Mouse (Mus musculus): ENCODE results near the gene Prr5. TPM values are rescaled to one million over a fixed set of nuclear protein-coding genes. Genes with fewer than 3 reads are reported as not detected.

Gene Prr5
- 1 to 10 TPM in 1 of 2 experiments, under 1 TPM in 1; 0.56 to 1.3 TPM for total RNA-seq (2023)

DNA sequence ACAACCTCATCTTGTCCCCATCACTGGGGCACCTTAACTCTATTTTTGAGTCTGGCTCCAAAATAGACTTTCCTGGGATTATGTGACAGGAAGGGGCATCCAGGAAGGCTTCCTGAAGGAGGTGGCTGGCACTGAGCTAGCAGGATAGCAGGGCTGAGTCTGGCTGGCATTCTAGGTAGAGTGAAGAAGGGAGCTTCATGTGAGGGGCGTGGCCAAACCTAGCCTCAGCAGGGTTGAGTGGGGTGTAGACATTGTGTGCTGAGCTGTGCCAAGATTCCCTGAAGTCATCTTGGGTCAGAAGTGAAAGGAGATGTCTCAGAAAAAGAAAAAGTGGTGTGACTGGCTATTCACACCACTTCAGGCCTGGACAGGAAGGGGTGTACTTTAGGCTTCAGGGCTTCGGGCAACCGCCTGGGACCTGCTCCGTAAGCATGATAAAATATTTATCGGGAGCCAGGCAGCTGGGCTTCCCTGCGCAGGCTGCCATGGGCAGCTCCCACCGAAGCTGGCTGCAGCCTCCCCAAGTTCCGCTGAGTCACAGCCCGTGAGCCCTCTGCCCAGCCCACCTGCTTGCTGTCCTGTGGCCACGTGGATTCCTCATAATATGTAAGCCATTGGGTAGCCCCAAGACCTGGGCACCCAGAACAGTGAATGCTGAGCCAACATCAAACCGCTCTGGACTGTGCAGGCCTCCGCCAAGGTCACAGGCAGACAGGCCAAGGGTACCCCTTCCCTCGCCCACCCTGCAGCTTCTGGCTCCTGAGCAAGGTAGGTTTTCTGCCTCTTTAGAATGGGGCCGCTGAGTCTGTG, at the start of gene Prr5:
Gene Prr5, plus strand, starts transcription at position 683 of the 810 bp plus-strand sequence.

DNA sequence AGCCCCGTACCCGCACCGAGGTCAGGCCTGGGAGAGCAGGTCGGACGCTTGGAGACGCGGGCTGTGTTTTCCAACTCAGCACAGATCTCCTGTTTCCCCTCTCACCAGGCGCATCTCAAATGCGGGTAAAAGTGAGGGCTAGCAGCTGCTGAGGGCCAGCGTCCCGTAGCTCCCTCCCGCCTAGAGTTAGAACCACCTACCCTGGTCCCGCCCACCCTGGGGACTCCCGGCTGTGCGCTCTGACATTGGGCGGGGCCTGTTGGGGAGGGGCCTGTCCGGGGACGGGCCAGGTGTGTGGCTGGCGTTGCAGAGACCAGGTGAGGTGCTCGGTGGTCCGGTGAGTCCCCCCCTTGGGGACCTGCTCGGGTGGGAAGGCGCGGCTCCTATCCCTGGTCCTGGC, 50.4 kb downstream of the Prr5 start, which contains the start of gene Arhgap8:
Gene Arhgap8, plus strand, starts transcription at position 262 of the 400 bp plus-strand sequence.

Other genes with a start within 250 kb of the Prr5 start
- not detected for gene Shisal1, start 222.5 kb upstream of the Prr5 start, total RNA-seq (2023)
- gene Rtl6, start 111.8 kb upstream of the Prr5 start, total RNA-seq (2023), result 1 to 10 TPM; 6.2 to 7.0 TPM
- not detected for gene Arhgap8, start 50.4 kb downstream of the Prr5 start, total RNA-seq (2023)
- 10 to 100 TPM in 1 of 2 experiments, 1 to 10 TPM in 1; 8.3 to 12.9 TPM for gene Phf21b, start 186.4 kb downstream of the Prr5 start, total RNA-seq (2023)